Mouse (Mus musculus): ENCODE data around the gene Zscan26. TPM values are rescaled to one million over a fixed set of nuclear protein-coding genes. Genes with fewer than 3 reads are reported as not detected.

Zscan26 gene
- polyA plus RNA-seq, 1 experiment = 3.5 TPM

GRCm38 (mm10) chr13:21440503-21441206 is 12.9 kb downstream of the Zscan26 start, which contains the start of gene Pgbd1:
Gene Pgbd1, minus strand, starts transcription at chr13:21441058.
- Histone ChIP-seq H3ac (ENCODE audit: control insufficient read depth, insufficient read length, low read depth) (no peak within 1 kb of the TSS), H3K4me3 (ENCODE audit: insufficient read depth, poor library complexity, severe bottlenecking) (no peak within 1 kb of the TSS), H3K27me3 (ENCODE audit: control insufficient read depth, insufficient read depth, insufficient read length) (no peaks in the 10 kb centered on the region), H3K36me3 (ENCODE audit: control insufficient read depth, insufficient read depth) (peaks cover 22% of the 10 kb centered on the region), H3K79me2 (ENCODE audit: control insufficient read depth, insufficient read depth) (no peaks in the 10 kb centered on the region), H3K79me3 (ENCODE audit: low read depth) (no peaks in the 10 kb centered on the region)
- TF ChIP-seq MAX (IDR thresholded peaks at IDR 0.05) = no peak
- no peak for TF ChIP-seq USF1 (IDR thresholded peaks at IDR 0.05; ENCODE audit: low read depth)
- no peak for TF ChIP-seq MYOG (IDR thresholded peaks at IDR 0.05; ENCODE audit: control insufficient read depth, extremely low read depth, insufficient read length)
- TF ChIP-seq FOSL1 (IDR thresholded peaks at IDR 0.05; ENCODE audit: insufficient read depth, low read length, poor library complexity, severe bottlenecking) = no peak
- TF ChIP-seq CEBPB (IDR thresholded peaks at IDR 0.05; ENCODE audit: low read depth) = no peak
- TF ChIP-seq CTCF (IDR thresholded peaks at IDR 0.05; ENCODE audit: control insufficient read depth, insufficient read depth, insufficient read length) = no peak
- no peak for TF ChIP-seq MYOD1 (IDR thresholded peaks at IDR 0.05; ENCODE audit: control insufficient read depth, insufficient read length, low read depth)

- Histone ChIP-seq H3K79me3 (ENCODE audit: low read depth) (no peaks in the 10 kb centered on the region), H3ac (ENCODE audit: control insufficient read depth, insufficient read length, low read depth) (no peak overlapping the region), H3K36me3 (ENCODE audit: control insufficient read depth, insufficient read depth) (no peaks in the 10 kb centered on the region), H3K79me2 (ENCODE audit: control insufficient read depth, insufficient read depth) (no peaks in the 10 kb centered on the region), H3K4me3 (ENCODE audit: insufficient read depth, poor library complexity, severe bottlenecking) (no peak overlapping the region), H3K27me3 (ENCODE audit: control insufficient read depth, insufficient read depth, insufficient read length) (no peaks in the 10 kb centered on the region)
- TF ChIP-seq MYOD1 (IDR thresholded peaks at IDR 0.05; ENCODE audit: control insufficient read depth, insufficient read length, low read depth) = no peak
- no peak for TF ChIP-seq CTCF (IDR thresholded peaks at IDR 0.05; ENCODE audit: control insufficient read depth, insufficient read depth, insufficient read length)
- TF ChIP-seq MYOG (IDR thresholded peaks at IDR 0.05; ENCODE audit: control insufficient read depth, extremely low read depth, insufficient read length) = no peak
- no peak for TF ChIP-seq USF1 (IDR thresholded peaks at IDR 0.05; ENCODE audit: low read depth)
- TF ChIP-seq FOSL1 (IDR thresholded peaks at IDR 0.05; ENCODE audit: insufficient read depth, low read length, poor library complexity, severe bottlenecking) = no peak
- TF ChIP-seq MAX (IDR thresholded peaks at IDR 0.05) = no peak
- no peak for TF ChIP-seq CEBPB (IDR thresholded peaks at IDR 0.05; ENCODE audit: low read depth)
These were observed 18.1 kb downstream of the Zscan26 start for GRCm38 (mm10) chr13:21435476-21435875.

GRCm38 (mm10) chr13:21427631-21428030 is 25.9 kb downstream of the Zscan26 start:
- Histone ChIP-seq H3K79me3 (ENCODE audit: low read depth) (no peaks in the 10 kb centered on the region), H3K27me3 (ENCODE audit: control insufficient read depth, insufficient read depth, insufficient read length) (no peaks in the 10 kb centered on the region), H3ac (ENCODE audit: control insufficient read depth, insufficient read length, low read depth) (no peak overlapping the region), H3K36me3 (ENCODE audit: control insufficient read depth, insufficient read depth) (no peaks in the 10 kb centered on the region), H3K4me3 (ENCODE audit: insufficient read depth, poor library complexity, severe bottlenecking) (no peak overlapping the region), H3K79me2 (ENCODE audit: control insufficient read depth, insufficient read depth) (no peaks in the 10 kb centered on the region)
- no peak for TF ChIP-seq FOSL1 (IDR thresholded peaks at IDR 0.05; ENCODE audit: insufficient read depth, low read length, poor library complexity, severe bottlenecking)
- TF ChIP-seq USF1 (IDR thresholded peaks at IDR 0.05; ENCODE audit: low read depth) = no peak

GRCm38 (mm10) chr13:21423301-21423700 is 30.2 kb downstream of the Zscan26 start:
- Histone ChIP-seq H3ac (ENCODE audit: control insufficient read depth, insufficient read length, low read depth) (no peak overlapping the region), H3K36me3 (ENCODE audit: control insufficient read depth, insufficient read depth) (no peaks in the 10 kb centered on the region), H3K79me3 (ENCODE audit: low read depth) (no peaks in the 10 kb centered on the region), H3K79me2 (ENCODE audit: control insufficient read depth, insufficient read depth) (no peaks in the 10 kb centered on the region), H3K27me3 (ENCODE audit: control insufficient read depth, insufficient read depth, insufficient read length) (no peaks in the 10 kb centered on the region), H3K4me3 (ENCODE audit: insufficient read depth, poor library complexity, severe bottlenecking) (no peak overlapping the region)
- TF ChIP-seq MYOD1 (IDR thresholded peaks at IDR 0.05; ENCODE audit: control insufficient read depth, insufficient read length, low read depth) = no peak
- TF ChIP-seq CTCF (IDR thresholded peaks at IDR 0.05; ENCODE audit: control insufficient read depth, insufficient read depth, insufficient read length) = no peak
- no peak for TF ChIP-seq FOSL1 (IDR thresholded peaks at IDR 0.05; ENCODE audit: insufficient read depth, low read length, poor library complexity, severe bottlenecking)
- TF ChIP-seq CEBPB (IDR thresholded peaks at IDR 0.05; ENCODE audit: low read depth) = no peak
- no peak for TF ChIP-seq MYOG (IDR thresholded peaks at IDR 0.05; ENCODE audit: control insufficient read depth, extremely low read depth, insufficient read length)
- no peak for TF ChIP-seq USF1 (IDR thresholded peaks at IDR 0.05; ENCODE audit: low read depth)
- no peak for TF ChIP-seq MAX (IDR thresholded peaks at IDR 0.05)

- Histone ChIP-seq H3K4me3 (ENCODE audit: insufficient read depth, poor library complexity, severe bottlenecking) (no peak overlapping the region), H3ac (ENCODE audit: control insufficient read depth, insufficient read length, low read depth) (no peak overlapping the region), H3K79me2 (ENCODE audit: control insufficient read depth, insufficient read depth) (no peaks in the 10 kb centered on the region), H3K36me3 (ENCODE audit: control insufficient read depth, insufficient read depth) (no peaks in the 10 kb centered on the region), H3K79me3 (ENCODE audit: low read depth) (no peaks in the 10 kb centered on the region), H3K27me3 (ENCODE audit: control insufficient read depth, insufficient read depth, insufficient read length) (no peaks in the 10 kb centered on the region)
- TF ChIP-seq MYOG (IDR thresholded peaks at IDR 0.05; ENCODE audit: control insufficient read depth, extremely low read depth, insufficient read length) (no peak), MYOD1 (IDR thresholded peaks at IDR 0.05; ENCODE audit: control insufficient read depth, insufficient read length, low read depth) (peak; percentile 36), MAX (IDR thresholded peaks at IDR 0.05) (no peak)
These were observed 34.7 kb downstream of the Zscan26 start for GRCm38 (mm10) chr13:21418865-21419264.

Measured in C2C12 (cell line).